Mouse (Mus musculus) midbrain, embryonic 12.5 days (tissue): ENCODE data around the gene Brms1. TPM values are rescaled to one million over a fixed set of nuclear protein-coding genes. Genes with fewer than 3 reads are reported as not detected.
A peak's percentile ranks its signal among the peaks of the same experiment; 100 is the strongest.

Source experiments
- ATAC-seq: fragments of 200-750 bp; cut with Nextera tagmentation; 2 replicates; pipeline ENCODE4 v1.8.0; 2017; ENCODE audit warnings: low read depth, moderate TSS enrichment, moderate library complexity; ENCODE audit not compliant: low FRiP score
- H3K27ac ChIP-seq: fragments of 300-500 bp; sonication (generic); replicated peaks from 2 replicates; pipeline ENCODE4 v1.5.1; 2016; ENCODE audit warnings: mild to moderate bottlenecking
- H3K27me3 ChIP-seq: fragments of 300-500 bp; sonication (generic); 2 replicates; pipeline ENCODE4 v1.6.1; 2016; ENCODE audit warnings: mild to moderate bottlenecking
- H3K36me3 ChIP-seq: fragments of 300-500 bp; sonication (generic); 2 replicates; pipeline ENCODE4 v1.6.1; 2016
- H3K4me1 ChIP-seq: fragments of 300-500 bp; sonication (generic); 2 replicates; pipeline ENCODE4 v1.6.1; 2016
- H3K4me2 ChIP-seq: fragments of 300-500 bp; sonication (generic); replicated peaks from 2 replicates; pipeline ENCODE4 v1.6.1; 2016; ENCODE audit warnings: mild to moderate bottlenecking, moderate library complexity
- H3K4me3 ChIP-seq: fragments of 300-500 bp; sonication (generic); 2 replicates; pipeline ENCODE4 v1.5.1; 2016; ENCODE audit warnings: mild to moderate bottlenecking
- H3K9ac ChIP-seq: fragments of 300-500 bp; sonication (generic); replicated peaks from 2 replicates; pipeline ENCODE4 v1.6.1; 2016; ENCODE audit warnings: mild to moderate bottlenecking, moderate library complexity
- H3K9me3 ChIP-seq: fragments of 300-500 bp; sonication (generic); 2 replicates; pipeline ENCODE4 v1.6.1; 2016; ENCODE audit warnings: mild to moderate bottlenecking
- WGBS: fragments of 180-500 bp; shearing (Covaris S2); methylation state at CpG from one replicate; pipeline ENCODE4 v1.1.7; 2016; 5-methylcytosine and 5-hydroxymethylcytosine counted together
- polyA plus RNA-seq: library from polyadenylated mRNA; unstranded; fragments of >200 nt; fragmentation: Nextera tagmentation; extraction: Ambion mirVana; gene quantifications from 2 replicates; pipeline ENCODE4 v1.2.1, GENCODE M21; 2016

The Brms1 gene
- polyA plus RNA-seq, 1 experiment from 2014 or later = 63.7 TPM

DNA sequence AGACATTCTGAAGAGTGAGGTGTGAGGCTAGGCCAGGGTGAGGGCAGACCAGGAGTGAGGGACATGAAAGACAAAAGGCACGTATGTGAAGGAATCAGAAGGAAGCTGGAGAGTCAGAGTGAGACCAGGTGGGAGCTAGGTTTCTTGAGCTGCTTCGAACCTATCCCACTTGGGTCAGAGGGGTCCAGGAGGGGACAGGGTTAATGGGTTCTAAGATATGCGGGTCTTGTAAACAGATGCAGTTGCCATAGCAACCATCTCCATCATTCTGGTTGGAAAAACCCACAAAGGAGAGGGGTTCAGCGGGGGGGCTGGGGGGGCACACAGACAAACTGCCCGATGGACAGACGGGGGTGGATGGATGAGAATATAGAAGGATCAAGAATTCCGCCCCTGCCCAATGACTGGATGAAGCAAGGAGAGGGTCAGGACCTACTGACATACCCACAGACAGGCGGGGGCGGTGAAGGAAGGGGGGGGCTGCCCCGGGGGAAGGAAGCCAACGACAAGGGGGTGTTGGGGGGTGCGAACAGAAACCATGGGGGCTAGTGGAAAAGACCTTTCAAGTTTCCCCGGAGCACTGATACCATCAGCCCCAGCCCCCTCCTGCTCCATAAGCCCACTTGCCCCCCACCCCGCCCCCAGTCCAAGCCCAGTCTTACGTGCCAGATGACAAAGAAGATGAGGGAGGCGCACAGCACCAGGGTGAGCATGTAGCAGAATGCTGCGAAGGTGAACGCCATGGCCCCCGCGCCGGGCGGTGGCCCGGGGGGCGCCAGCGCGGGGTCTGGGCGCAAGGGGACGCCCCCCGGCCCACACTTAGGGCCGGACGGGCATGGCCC lies 56.6 kb downstream of the Brms1 start:
- ATAC-seq = peak; percentile 8
- Histone ChIP-seq H3K9ac (peak overlapping the region; percentile 98), H3K4me1 (peaks cover 66% of the 10 kb centered on the region), H3K4me2 (peak overlapping the region; percentile 93), H3K27me3 (no peaks in the 10 kb centered on the region), H3K36me3 (peaks cover 45% of the 10 kb centered on the region), H3K9me3 (no peaks in the 10 kb centered on the region), H3K27ac (peak overlapping the region; percentile 93), H3K4me3 (peak overlapping the region; percentile 78)
- WGBS = 3% methylated on average over 28 of the region's 31 CpGs

DNA sequence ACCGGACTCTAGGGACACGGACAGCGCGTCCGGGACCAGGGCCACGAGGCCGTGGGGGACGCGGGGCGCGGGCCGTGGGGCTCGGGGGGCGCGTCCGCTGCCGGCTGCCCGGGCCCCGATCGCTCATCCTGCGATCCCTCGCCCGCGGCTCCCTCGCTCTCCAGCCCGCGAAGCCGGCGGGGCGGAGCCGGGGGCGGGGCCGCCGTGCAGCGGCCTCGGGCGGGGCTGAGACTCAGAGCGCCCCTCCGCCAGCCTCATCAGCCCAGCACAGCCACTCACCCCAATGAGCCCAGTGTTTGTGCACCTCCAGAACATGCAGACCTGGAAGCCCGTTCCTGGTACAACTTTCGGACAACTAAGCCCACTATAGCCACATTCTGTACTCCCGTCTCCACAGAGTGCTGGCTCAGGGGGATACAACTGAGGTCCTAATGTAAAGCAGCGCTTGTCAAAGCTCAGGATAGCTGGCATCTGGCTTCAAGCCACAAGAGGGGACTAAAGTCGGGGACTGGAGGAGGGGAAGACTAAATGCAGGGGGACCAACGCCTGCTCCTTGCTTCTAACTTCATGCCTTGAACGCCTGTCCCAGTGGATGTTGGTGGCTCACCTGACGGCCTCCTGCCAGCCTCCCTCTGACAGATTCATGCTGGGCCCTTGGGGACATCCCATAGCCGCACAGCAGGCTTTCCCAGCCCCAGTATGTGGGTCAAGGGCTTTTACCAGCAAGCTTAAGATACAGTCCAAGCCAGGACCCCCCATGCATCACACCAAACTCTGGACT lies 57.4 kb downstream of the Brms1 start, which contains the start of gene Cnih2:
Gene Cnih2, minus strand, starts transcription at position 159 of the 781 bp plus-strand sequence.
- H3K4me2 ChIP-seq = peak within 1 kb of the TSS; percentile 93
- peak within 1 kb of the TSS; percentile 78 for H3K4me3 ChIP-seq
- H3K27ac ChIP-seq = peak within 1 kb of the TSS; percentile 93
- no peaks in the 10 kb centered on the region for H3K9me3 ChIP-seq
- H3K27me3 ChIP-seq = no peaks in the 10 kb centered on the region
- peaks cover 45% of the 10 kb centered on the region for H3K36me3 ChIP-seq
- peaks cover 59% of the 10 kb centered on the region for H3K4me1 ChIP-seq
- peak within 1 kb of the TSS; percentile 98 for H3K9ac ChIP-seq
- peak; percentile 59 for ATAC-seq
- 3% methylated on average over 43 of the region's 48 CpGs for WGBS

Other genes starting within 250 kb of the Brms1 start
- gene Rbm4, start 247.5 kb upstream of the Brms1 start, polyA plus RNA-seq = 86.0 and 94.7 TPM in 2 replicates
- gene Gm21992, start 229.7 kb upstream of the Brms1 start, polyA plus RNA-seq = 47.3 and 50.1 TPM in 2 replicates
- 108 and 111 TPM in 2 replicates for gene Rbm14, start 229.7 kb upstream of the Brms1 start, polyA plus RNA-seq
- 34.1 and 38.1 TPM in 2 replicates for gene Ccs, start 202.0 kb upstream of the Brms1 start, polyA plus RNA-seq
- 0.15 TPM in 1 of 2 replicates, not detected in the other for gene Ccdc87, start 202.0 kb upstream of the Brms1 start, polyA plus RNA-seq
- 51.7 and 52.0 TPM in 2 replicates for gene Ctsf, start 186.2 kb upstream of the Brms1 start, polyA plus RNA-seq
- gene Actn3, start 163.4 kb upstream of the Brms1 start, polyA plus RNA-seq = 1.2 and 1.6 TPM in 2 replicates
- 21.6 and 21.8 TPM in 2 replicates for gene Zdhhc24, start 162.7 kb upstream of the Brms1 start, polyA plus RNA-seq
- gene Bbs1, start 134.7 kb upstream of the Brms1 start, polyA plus RNA-seq = 9.9 and 11.4 TPM in 2 replicates
- 179 and 189 TPM in 2 replicates for gene Dpp3, start 113.1 kb upstream of the Brms1 start, polyA plus RNA-seq
- 3.8 and 4.6 TPM in 2 replicates for gene Peli3, start 98.2 kb upstream of the Brms1 start, polyA plus RNA-seq
- 125 and 129 TPM in 2 replicates for gene Mrpl11, start 79.2 kb upstream of the Brms1 start, polyA plus RNA-seq
- gene Npas4, start 51.0 kb upstream of the Brms1 start, polyA plus RNA-seq = 0.07 and 0.20 TPM in 2 replicates
- 4.8 and 5.1 TPM in 2 replicates for gene Slc29a2, start 17.5 kb upstream of the Brms1 start, polyA plus RNA-seq
- 40.7 and 42.4 TPM in 2 replicates for gene B4gat1, start 2.5 kb upstream of the Brms1 start, polyA plus RNA-seq
- 4.0 and 4.4 TPM in 2 replicates for gene AC124502.3, start 2.5 kb upstream of the Brms1 start, polyA plus RNA-seq
- gene Rin1, start 9.1 kb downstream of the Brms1 start, polyA plus RNA-seq = 1.7 and 2.0 TPM in 2 replicates
- gene Cd248, start 26.7 kb downstream of the Brms1 start, polyA plus RNA-seq = 24.7 and 31.5 TPM in 2 replicates
- gene Tmem151a, start 44.2 kb downstream of the Brms1 start, polyA plus RNA-seq = 0.94 and 2.0 TPM in 2 replicates
- gene Yif1a, start 47.2 kb downstream of the Brms1 start, polyA plus RNA-seq = 60.9 and 61.6 TPM in 2 replicates
- 196 and 239 TPM in 2 replicates for gene Cnih2, start 57.2 kb downstream of the Brms1 start, polyA plus RNA-seq
- gene Rab1b, start 65.7 kb downstream of the Brms1 start, polyA plus RNA-seq = 232 and 247 TPM in 2 replicates
- gene Klc2, start 77.2 kb downstream of the Brms1 start, polyA plus RNA-seq = 53.3 and 54.7 TPM in 2 replicates
- 32.5 and 32.8 TPM in 2 replicates for gene Pacs1, start 231.8 kb downstream of the Brms1 start, polyA plus RNA-seq